Mouse (Mus musculus): ENCODE measurements around the gene Gnb1l. TPM values are rescaled to one million over a fixed set of nuclear protein-coding genes. Genes with fewer than 3 reads are reported as not detected.

Gene Gnb1l
- polyA plus RNA-seq, 1 experiment from 2014 or later: 11.5 TPM

- H3K9me3 ChIP-seq (replicated peaks): no peaks in the 10 kb centered on the region
- H3K36me3 ChIP-seq: no peaks in the 10 kb centered on the region
- no peak overlapping the region for H3K27ac ChIP-seq
- WGBS: 9% methylated on average over 10 of the region's 10 CpGs
- no peak overlapping the region for H3K9ac ChIP-seq
- H3K4me1 ChIP-seq: peaks cover 33% of the 10 kb centered on the region
- peaks cover 95% of the 10 kb centered on the region for H3K27me3 ChIP-seq
- ATAC-seq (ENCODE audit: low FRiP score): no peak
- 0 out of 2 replicates have a peak overlapping the region, but pooled peaks have one; percentile 1 for H3K4me3 ChIP-seq
- H3K4me2 ChIP-seq (replicated peaks): peak overlapping the region; percentile 55; the same call in 1 of the 2 replicates
Measured at GRCm38 (mm10) chr16:18583169-18583568, 84.7 kb downstream of the Gnb1l start.

GRCm38 (mm10) chr16:18583673-18584357 lies 85.3 kb downstream of the Gnb1l start:
- 12% methylated on average over 10 of the region's 10 CpGs for WGBS
- ATAC-seq (ENCODE audit: low FRiP score): no peak
- H3K27me3 ChIP-seq: peaks cover 96% of the 10 kb centered on the region
- H3K4me2 ChIP-seq (replicated peaks): peak overlapping the region; percentile 62; the same call in 1 of the 2 replicates
- H3K27ac ChIP-seq: no peak overlapping the region
- H3K4me3 ChIP-seq: peak overlapping the region; percentile 42; the same call in 1 of the 2 replicates
- H3K9me3 ChIP-seq (replicated peaks): no peaks in the 10 kb centered on the region
- no peak overlapping the region for H3K9ac ChIP-seq
- peaks cover 38% of the 10 kb centered on the region for H3K4me1 ChIP-seq
- H3K36me3 ChIP-seq: no peaks in the 10 kb centered on the region

GRCm38 (mm10) chr16:18584901-18585510 lies 86.5 kb downstream of the Gnb1l start:
- H3K4me2 ChIP-seq (replicated peaks): peak overlapping the region; percentile 62
- no peak overlapping the region for H3K27ac ChIP-seq
- peaks cover 99% of the 10 kb centered on the region for H3K27me3 ChIP-seq
- peak overlapping the region; percentile 42 for H3K4me3 ChIP-seq
- H3K9ac ChIP-seq: peak overlapping the region; percentile 36; the same call in 1 of the 2 replicates
- WGBS: 6% methylated on average over 10 of the region's 10 CpGs
- no peaks in the 10 kb centered on the region for H3K36me3 ChIP-seq
- ATAC-seq (ENCODE audit: low FRiP score): no peak
- no peaks in the 10 kb centered on the region for H3K9me3 ChIP-seq (replicated peaks)
- peaks cover 40% of the 10 kb centered on the region for H3K4me1 ChIP-seq

GRCm38 (mm10) chr16:18585676-18586075 lies 87.2 kb downstream of the Gnb1l start:
- peak overlapping the region; percentile 62 for H3K4me2 ChIP-seq (replicated peaks)
- peak overlapping the region; percentile 42 for H3K4me3 ChIP-seq
- no peaks in the 10 kb centered on the region for H3K9me3 ChIP-seq (replicated peaks)
- no peak overlapping the region for H3K27ac ChIP-seq
- ATAC-seq (ENCODE audit: low FRiP score): no peak
- WGBS: 5% methylated on average over 10 of the region's 10 CpGs
- peaks cover 47% of the 10 kb centered on the region for H3K4me1 ChIP-seq
- peak overlapping the region; percentile 36; the same call in 1 of the 2 replicates for H3K9ac ChIP-seq
- H3K36me3 ChIP-seq: no peaks in the 10 kb centered on the region
- H3K27me3 ChIP-seq: peaks cover 99% of the 10 kb centered on the region

GRCm38 (mm10) chr16:18586076-18586905 lies 87.8 kb downstream of the Gnb1l start:
- no peaks in the 10 kb centered on the region for H3K36me3 ChIP-seq
- H3K9ac ChIP-seq: peak overlapping the region; percentile 64
- no peak for ATAC-seq (ENCODE audit: low FRiP score)
- peak overlapping the region; percentile 42 for H3K4me3 ChIP-seq
- H3K4me1 ChIP-seq: peaks cover 50% of the 10 kb centered on the region
- peaks cover 99% of the 10 kb centered on the region for H3K27me3 ChIP-seq
- H3K4me2 ChIP-seq (replicated peaks): peak overlapping the region; percentile 62
- H3K27ac ChIP-seq: peak overlapping the region; percentile 72; the same call in 1 of the 2 replicates
- WGBS: under 1% methylated on average over 82 of the region's 83 CpGs
- H3K9me3 ChIP-seq (replicated peaks): no peaks in the 10 kb centered on the region

- peaks cover 49% of the 10 kb centered on the region for H3K4me1 ChIP-seq
- no peak for ATAC-seq (ENCODE audit: low FRiP score)
- H3K9ac ChIP-seq: peak overlapping the region; percentile 64
- H3K4me2 ChIP-seq (replicated peaks): peak overlapping the region; percentile 62
- H3K27ac ChIP-seq: peak overlapping the region; percentile 72; the same call in 1 of the 2 replicates
- WGBS: 1% methylated on average over 32 of the region's 62 CpGs
- peak overlapping the region; percentile 42 for H3K4me3 ChIP-seq
- peaks cover 99% of the 10 kb centered on the region for H3K27me3 ChIP-seq
- H3K9me3 ChIP-seq (replicated peaks): no peaks in the 10 kb centered on the region
- no peaks in the 10 kb centered on the region for H3K36me3 ChIP-seq
Measured at GRCm38 (mm10) chr16:18586906-18587546, 88.5 kb downstream of the Gnb1l start.

GRCm38 (mm10) chr16:18587847-18588737 lies 89.6 kb downstream of the Gnb1l start:
- ATAC-seq (ENCODE audit: low FRiP score): peak; percentile 36
- H3K9ac ChIP-seq: peak overlapping the region; percentile 33
- H3K4me2 ChIP-seq (replicated peaks): peak overlapping the region; percentile 62
- peak overlapping the region; percentile 23; the same call in 1 of the 2 replicates for H3K27ac ChIP-seq
- H3K36me3 ChIP-seq: no peaks in the 10 kb centered on the region
- peaks cover 97% of the 10 kb centered on the region for H3K27me3 ChIP-seq
- peak overlapping the region; percentile 23 for H3K4me3 ChIP-seq
- H3K9me3 ChIP-seq (replicated peaks): no peaks in the 10 kb centered on the region
- under 1% methylated on average over 48 of the region's 57 CpGs for WGBS
- peaks cover 43% of the 10 kb centered on the region for H3K4me1 ChIP-seq

GRCm38 (mm10) chr16:18588738-18589055 lies 90.2 kb downstream of the Gnb1l start:
- Histone ChIP-seq H3K9ac (no peak overlapping the region; the same call in 1 of the 2 replicates), H3K4me1 (peaks cover 43% of the 10 kb centered on the region), H3K4me2 (replicated peaks) (peak overlapping the region; percentile 62), H3K27me3 (peaks cover 97% of the 10 kb centered on the region), H3K36me3 (no peaks in the 10 kb centered on the region), H3K4me3 (peak overlapping the region; percentile 23), H3K9me3 (replicated peaks) (no peaks in the 10 kb centered on the region), H3K27ac (peak overlapping the region; percentile 23; the same call in 1 of the 2 replicates)
- no peak for ATAC-seq (ENCODE audit: low FRiP score)
- 2% methylated on average over 30 of the region's 31 CpGs for WGBS

- Histone ChIP-seq H3K27me3 (peaks cover 97% of the 10 kb centered on the region), H3K36me3 (no peaks in the 10 kb centered on the region), H3K27ac (no peak overlapping the region), H3K9me3 (replicated peaks) (no peaks in the 10 kb centered on the region), H3K4me3 (peak overlapping the region; percentile 23; the same call in 1 of the 2 replicates), H3K4me1 (peaks cover 43% of the 10 kb centered on the region), H3K9ac (no peak overlapping the region), H3K4me2 (replicated peaks) (no peak overlapping the region)
- ATAC-seq (ENCODE audit: low FRiP score): no peak
- 10% methylated on average over 9 of the region's 9 CpGs for WGBS
Measured at GRCm38 (mm10) chr16:18589080-18589621, 90.6 kb downstream of the Gnb1l start.

- no peaks in the 10 kb centered on the region for H3K36me3 ChIP-seq
- peak within 1 kb of the TSS; percentile 18; the same call in 1 of the 2 replicates for H3K9ac ChIP-seq
- ATAC-seq (ENCODE audit: low FRiP score): no peak
- WGBS: 1% methylated on average over 48 of the region's 48 CpGs
- peak within 1 kb of the TSS; percentile 45 for H3K4me2 ChIP-seq (replicated peaks)
- peak within 1 kb of the TSS; percentile 26 for H3K4me3 ChIP-seq
- H3K27me3 ChIP-seq: peaks cover 94% of the 10 kb centered on the region
- H3K4me1 ChIP-seq: peaks cover 43% of the 10 kb centered on the region
- no peak within 1 kb of the TSS for H3K27ac ChIP-seq
- no peaks in the 10 kb centered on the region for H3K9me3 ChIP-seq (replicated peaks)
Measured at GRCm38 (mm10) chr16:18589804-18590790, 91.6 kb downstream of the Gnb1l start, which contains the start of gene Tbx1. Gene Tbx1 (minus strand): TSS chr16:18590671.

All from hindbrain, embryonic 12.5 days (tissue).